Mouse (Mus musculus) embryonic fibroblast, embryonic 13.5 days (primary cell): Measurements from ENCODE around the gene Fbxl12.

Source experiments
- CTCF ChIP-seq: IDR thresholded peaks from 2 replicates; pipeline ENCODE4 v1.5.1; 2011; ENCODE audit warnings: mild to moderate bottlenecking, control low read depth, low read length, moderate library complexity, borderline replicate concordance; ENCODE audit not compliant: insufficient read depth
- POLR2A ChIP-seq: IDR thresholded peaks from 2 replicates; pipeline ENCODE4 v1.6.1; 2011; ENCODE audit warnings: low read depth, mild to moderate bottlenecking, control low read depth, low read length, moderate library complexity

DNA sequence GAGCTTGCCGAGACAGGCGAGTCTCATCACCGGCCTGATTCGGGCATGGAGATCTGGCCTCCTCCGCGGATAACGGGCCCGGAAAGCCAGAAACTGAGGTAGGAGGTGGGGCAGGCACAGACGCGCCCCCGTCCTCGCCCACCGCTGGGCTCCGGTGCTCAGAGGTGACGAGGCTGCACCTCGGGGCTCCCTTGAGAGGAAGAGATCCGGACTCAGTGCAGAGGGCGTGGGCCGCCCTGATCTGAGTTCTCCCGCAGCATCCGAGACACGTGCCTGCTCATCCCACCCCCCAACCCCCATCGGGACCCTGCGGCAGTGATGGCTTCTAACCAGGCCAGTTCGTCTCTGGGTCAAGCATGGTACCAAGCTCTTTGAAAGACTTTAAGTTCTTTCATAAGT lies 7.7 kb upstream of the Fbxl12 start:
- TF ChIP-seq CTCF, result no peak
- TF ChIP-seq POLR2A, result no peak
